Mouse (Mus musculus) lung, postnatal 0 days (tissue): ENCODE measurements around the gene Hivep3.

ENCODE experiments used
- CTCF ChIP-seq: IDR thresholded peaks from 2 replicates; pipeline ENCODE4 v1.5.1; 2016; ENCODE audit warnings: antibody characterized with exemption, mild to moderate bottlenecking
- EP300 ChIP-seq: IDR thresholded peaks from 2 replicates; pipeline ENCODE4 v1.6.1; 2016; ENCODE audit warnings: antibody characterized with exemption, mild to moderate bottlenecking, control low read depth

DNA sequence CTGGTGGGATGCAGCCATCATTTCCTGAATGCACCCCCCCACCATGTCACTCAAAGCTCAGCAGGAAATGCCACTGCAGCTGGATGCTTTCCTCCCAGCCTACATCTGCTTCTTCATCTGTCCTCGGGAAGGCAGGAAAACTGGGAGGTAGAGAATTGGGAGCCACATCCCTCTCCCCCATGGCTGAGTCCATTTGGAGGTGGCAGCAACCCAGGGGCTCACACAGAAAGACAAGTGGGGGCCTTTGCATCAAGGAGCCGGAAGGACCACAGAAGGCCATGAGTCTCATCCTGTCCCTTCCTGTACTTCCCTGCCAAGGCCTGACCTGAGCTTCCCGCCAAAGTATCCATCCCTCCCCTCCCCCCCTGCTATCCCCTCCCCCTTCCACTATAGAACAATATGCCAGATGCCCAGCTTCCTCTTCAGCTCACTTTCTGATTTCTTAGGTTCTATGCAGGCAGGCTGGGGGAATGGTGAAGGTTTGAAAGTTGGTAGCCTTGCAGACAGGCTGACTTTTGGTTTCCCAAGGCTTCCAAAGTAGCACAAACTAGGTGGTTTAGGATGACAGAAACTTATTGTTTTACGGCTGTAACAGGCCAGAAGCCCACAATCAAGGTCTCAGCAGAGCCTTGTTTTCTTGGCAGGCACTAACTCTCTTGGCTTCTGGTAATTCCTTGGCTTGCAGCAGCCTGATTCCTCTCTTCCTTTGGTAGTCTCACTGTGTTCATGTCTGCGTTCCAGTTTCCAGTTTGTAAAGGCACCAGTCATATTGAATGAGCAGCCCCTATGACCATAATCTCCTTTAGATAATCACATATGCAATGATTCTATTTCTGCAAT is 46.2 kb downstream of the Hivep3 start:
- TF ChIP-seq EP300 = no peak
- TF ChIP-seq CTCF = no peak
